Mouse (Mus musculus) lung, postnatal 0 days (tissue): ENCODE results near the gene Atf6.

Experiments
- CTCF ChIP-seq: IDR thresholded peaks from 2 replicates; pipeline ENCODE4 v1.5.1; 2016; ENCODE audit warnings: antibody characterized with exemption, mild to moderate bottlenecking
- EP300 ChIP-seq: IDR thresholded peaks from 2 replicates; pipeline ENCODE4 v1.6.1; 2016; ENCODE audit warnings: antibody characterized with exemption, mild to moderate bottlenecking, control low read depth

DNA sequence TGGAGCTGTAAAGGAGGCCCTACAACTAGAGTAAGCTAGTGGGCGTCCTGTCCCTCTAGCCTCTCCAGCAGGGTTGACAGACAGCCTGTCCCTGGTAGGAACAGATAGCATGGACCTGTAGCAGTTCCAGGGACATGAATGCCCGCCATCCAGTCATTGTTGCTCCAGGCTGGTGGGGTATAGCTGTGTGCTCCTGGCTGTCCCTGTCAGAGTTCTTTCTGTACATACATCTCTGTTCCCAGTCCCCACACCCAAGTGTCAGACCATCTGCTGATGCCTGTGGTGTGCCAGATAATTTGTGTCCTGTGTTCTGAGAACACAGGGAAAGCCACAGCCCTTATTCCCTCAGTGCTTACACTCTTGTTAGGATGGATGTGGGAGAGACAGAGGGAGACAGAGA is 187.9 kb downstream of the Atf6 start:
- TF ChIP-seq CTCF (no peak), EP300 (no peak)
